Comparison of ENCODE assay signal across 12 mouse cellular contexts in genomic region chr4:129767782-129768181, GRCm38 (mm10). TPM values are rescaled to one million over a fixed set of nuclear protein-coding genes. Genes with fewer than 3 reads are reported as not detected.
A peak's percentile ranks its signal among the peaks of the same experiment; 100 is the strongest.
DNase-seq lines count a peak whose midpoint lies in the region.
"Had no signal": no experiment of that assay in that cellular context is flagged by ENCODE, and none has a peak within 500 bp of the region (broad histone marks: within the 10 kb centered on the region; RNA-seq: fewer than 3 reads in every experiment).

No protein-coding gene starts in this region.

- peak; percentile 28 for DNase-seq in cerebellum, adult 11 months
- DNase-seq in cerebellum, postnatal 4 days (ENCODE audit: low spot score in 2 of 2), result no peak
- peak; percentile 50 to 58 for DNase-seq in cerebellum, adult 18-20 months
- peak; percentile 59 for DNase-seq in cerebellum, adult 9-11 months
- DNase-seq in cerebellum, postnatal 36 days, result peak; percentile 54 to 64
- DNase-seq in adrenal gland, postnatal 14 days, result no peak
- no peak for DNase-seq in right cerebral cortex, postnatal 4 days
- DNase-seq: adrenal gland, postnatal 25 days; forebrain, postnatal 0 days; gastrocnemius, postnatal 14 days; heart, postnatal 36 days; kidney, adult 11 months had no signal

RNA-seq across cellular contexts. Expression of gene Khdrbs1, which starts 25.7 kb away (rescaled TPM):
- 69.2 and 78.4 TPM in 2 replicates for total RNA-seq in adrenal gland, postnatal 14 days (2021)

RNA-seq across cellular contexts. Expression of gene Ptp4a2, which starts 43.2 kb away (rescaled TPM):
- total RNA-seq in adrenal gland, postnatal 14 days (2021), result 313 and 326 TPM in 2 replicates

Comparison
In these comparisons a context has a peak if more than half of its experiments do, and no peak if none do; other contexts are left out.
1. DNase-seq: peak in cerebellum, adult 11 months (single experiment), cerebellum, adult 18-20 months (2 of 2), cerebellum, adult 9-11 months (single experiment) and cerebellum, postnatal 36 days (2 of 2); none in cerebellum, postnatal 4 days (0 of 2), adrenal gland, postnatal 14 days (single experiment) and right cerebral cortex, postnatal 4 days (single experiment).